Mouse (Mus musculus): Measurements from ENCODE around the gene Galntl5.
"Not testable (repeated sequence)": the region's sequence is repeated elsewhere in the genome, so short reads cannot be mapped to it uniquely, and the experiment has no call there.

Gene Galntl5

DNA sequence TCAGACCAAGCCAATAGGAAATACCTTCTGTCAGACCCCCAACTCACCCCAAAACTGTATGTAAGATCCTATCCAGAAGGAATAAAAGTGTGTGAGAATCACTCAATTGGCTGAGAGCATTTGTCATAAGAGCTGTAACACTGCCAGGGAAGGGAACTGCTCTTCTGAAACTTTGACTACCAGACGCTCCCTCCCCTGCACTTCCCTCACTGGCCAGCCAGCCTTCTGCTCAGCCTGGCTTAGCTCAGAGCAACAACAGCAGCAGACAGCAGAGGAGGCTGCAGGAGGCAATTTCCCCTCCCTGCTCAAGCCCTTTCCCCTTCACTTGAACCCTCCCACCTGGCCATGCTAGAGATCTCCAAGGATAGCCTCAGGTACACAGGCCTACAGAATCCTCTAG lies 30.6 kb downstream of the Galntl5 start:
- no peak for DNase-seq (ENCODE audit: low spot score)

DNA sequence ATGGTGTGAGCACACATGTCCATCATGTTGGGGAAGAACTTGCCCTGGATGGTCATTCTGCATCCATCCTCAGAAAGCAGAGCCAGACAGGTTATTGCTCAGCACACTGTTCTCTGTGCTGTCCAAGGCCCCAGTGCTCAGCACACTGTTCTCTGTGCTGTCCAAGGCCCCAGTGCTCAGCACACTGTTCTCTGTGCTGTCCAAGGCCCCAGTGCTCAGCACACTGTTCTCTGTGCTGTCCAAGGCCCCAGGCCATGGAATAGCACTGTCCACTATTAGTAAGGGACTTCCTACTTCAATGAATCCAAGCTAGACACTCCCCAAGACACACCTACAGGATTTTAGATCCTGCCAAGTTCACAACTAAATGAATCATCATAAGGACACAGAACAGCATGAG lies 32.0 kb downstream of the Galntl5 start:
- not testable (repeated sequence) for DNase-seq (ENCODE audit: low spot score)

- DNase-seq (ENCODE audit: low spot score), result no peak
These were observed 33.7 kb downstream of the Galntl5 start for GRCm38 (mm10) chr5:25215006-25215405.

DNA sequence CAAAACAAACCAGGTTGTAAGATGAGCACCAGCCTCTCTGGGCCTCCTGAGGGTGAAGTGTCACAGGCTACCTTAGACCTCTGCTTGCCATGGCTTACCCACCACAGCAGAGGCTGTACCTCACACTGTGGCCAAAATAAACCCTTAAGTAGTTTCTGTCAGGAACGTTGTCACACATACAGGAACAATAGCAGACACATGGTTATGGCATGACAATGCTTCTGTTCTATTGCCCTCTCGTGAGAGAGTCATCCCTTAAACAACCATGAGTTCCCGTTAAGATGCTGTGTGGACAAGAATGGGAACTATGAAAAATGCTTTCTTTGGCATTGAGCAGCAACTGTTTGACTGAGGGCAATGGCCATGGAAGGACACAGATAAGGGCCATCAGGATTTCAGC lies 40.3 kb downstream of the Galntl5 start, which contains the start of gene Galnt11:
TSS of gene Galnt11 (plus strand) at position 301 of the 400 bp plus-strand sequence.
- no peak for DNase-seq (ENCODE audit: low spot score)

DNA sequence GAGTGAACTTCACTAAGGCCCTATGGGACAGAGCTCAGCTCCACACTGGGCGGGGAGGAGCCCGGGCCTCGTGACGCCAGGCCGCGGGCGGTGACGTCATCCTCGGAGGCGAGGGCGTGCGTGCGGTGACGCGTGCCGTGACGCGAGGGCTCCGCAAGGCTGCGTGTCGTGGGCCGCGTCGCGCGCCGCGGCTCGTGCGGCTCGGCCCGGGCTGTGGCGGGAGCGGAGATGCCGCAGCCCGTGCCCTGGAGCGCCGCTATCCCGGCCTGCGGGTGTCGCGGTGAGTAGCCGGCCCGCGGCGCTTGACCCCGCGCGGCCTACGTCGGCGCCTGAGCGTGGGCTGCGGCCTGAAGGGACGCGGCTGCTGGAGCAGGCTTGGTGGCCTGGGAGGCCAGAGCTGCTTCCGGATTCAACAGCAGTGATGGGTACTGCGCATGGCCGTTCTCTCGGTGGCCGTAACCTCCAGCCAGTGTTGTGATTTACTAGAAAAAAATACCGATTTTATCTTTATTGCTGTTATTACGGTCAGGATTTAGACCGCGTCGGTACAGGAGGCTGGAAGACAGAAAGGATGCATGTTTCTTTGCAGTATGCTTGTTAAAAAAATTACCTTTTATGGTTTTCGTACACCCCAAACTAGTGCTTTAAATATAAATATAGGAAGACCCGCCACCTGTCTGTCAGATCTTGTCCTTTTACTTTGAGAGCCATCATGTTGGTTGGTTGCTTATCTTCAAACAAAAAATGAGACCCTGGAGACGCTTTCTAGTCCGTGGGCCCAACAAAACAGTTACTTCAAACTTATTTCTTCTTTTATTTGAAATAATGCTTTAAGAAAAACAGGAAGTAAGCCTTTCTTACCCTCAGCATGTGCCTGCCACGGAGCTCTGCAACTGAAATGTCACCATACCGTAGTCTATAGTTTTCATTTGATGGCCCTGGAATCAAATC lies 41.8 kb downstream of the Galntl5 start, which contains the start of gene E130116L18Rik:
TSS of gene E130116L18Rik (minus strand) at position 402 of the 951 bp plus-strand sequence.
- peak; percentile 85 for DNase-seq (ENCODE audit: low spot score)

- not testable (repeated sequence) for DNase-seq (ENCODE audit: low spot score)
These were observed 43.1 kb downstream of the Galntl5 start for GRCm38 (mm10) chr5:25224377-25224776.

DNA sequence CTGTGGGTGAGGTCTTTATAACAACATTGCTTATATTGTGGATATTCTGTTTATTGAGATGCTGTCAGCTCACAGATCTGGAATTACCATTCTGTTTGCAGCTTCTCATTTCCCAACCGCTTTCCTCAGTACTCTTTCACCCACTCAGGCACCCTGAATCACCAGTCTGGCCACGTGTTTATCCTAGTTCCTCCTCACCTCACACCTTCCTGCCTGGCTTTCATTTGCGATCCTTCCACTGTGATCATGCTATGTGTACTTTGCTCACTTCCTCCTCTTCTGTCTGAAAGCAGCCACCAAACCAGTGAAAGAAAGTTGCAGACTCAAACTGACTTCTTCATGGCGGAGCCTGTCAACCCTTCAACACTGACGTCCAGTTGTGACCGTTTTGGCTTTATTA lies 61.8 kb downstream of the Galntl5 start:
- no peak for DNase-seq (ENCODE audit: low spot score)

DNA sequence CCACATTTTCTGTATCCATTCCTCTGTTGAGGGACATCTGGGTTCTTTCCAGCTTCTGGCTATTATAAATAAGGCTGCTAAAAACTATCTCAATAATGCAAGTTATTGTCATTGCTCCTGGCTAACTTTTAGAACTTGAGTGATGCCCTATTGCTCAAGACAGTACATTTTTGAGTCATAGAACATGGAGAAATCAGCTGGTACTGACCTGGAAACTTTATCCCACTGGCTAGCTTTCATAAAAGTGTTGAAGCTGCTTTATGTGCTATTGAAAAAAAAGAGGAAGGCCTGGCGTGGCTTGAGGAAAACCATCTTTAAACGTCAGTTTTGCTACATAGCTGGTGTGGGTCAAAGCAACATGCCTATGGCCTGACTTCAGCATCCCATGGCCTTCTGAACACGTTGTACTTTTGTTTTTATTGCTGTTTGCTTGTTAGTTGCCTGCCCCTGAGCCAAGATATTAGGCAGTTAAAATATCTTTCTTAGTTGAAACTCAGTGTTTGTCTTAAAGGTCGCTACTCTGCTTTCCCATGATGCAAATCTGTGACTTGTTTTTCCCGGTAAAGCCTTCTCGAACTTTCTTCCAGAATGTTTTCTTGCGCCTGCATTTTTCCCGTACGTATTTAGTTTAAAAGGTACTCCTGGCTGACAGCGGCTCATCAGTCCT lies 64.7 kb downstream of the Galntl5 start:
- DNase-seq (ENCODE audit: low spot score), result no peak

GRCm38 (mm10) chr5:25246473-25246865 lies 65.2 kb downstream of the Galntl5 start:
- no peak for DNase-seq (ENCODE audit: low spot score)

- peak; percentile 64 for DNase-seq (ENCODE audit: low spot score)
These were observed 65.8 kb downstream of the Galntl5 start for GRCm38 (mm10) chr5:25247036-25247435.

- DNase-seq (ENCODE audit: low spot score), result peak; percentile 69
These were observed 71.2 kb downstream of the Galntl5 start for GRCm38 (mm10) chr5:25252423-25252822.

DNA sequence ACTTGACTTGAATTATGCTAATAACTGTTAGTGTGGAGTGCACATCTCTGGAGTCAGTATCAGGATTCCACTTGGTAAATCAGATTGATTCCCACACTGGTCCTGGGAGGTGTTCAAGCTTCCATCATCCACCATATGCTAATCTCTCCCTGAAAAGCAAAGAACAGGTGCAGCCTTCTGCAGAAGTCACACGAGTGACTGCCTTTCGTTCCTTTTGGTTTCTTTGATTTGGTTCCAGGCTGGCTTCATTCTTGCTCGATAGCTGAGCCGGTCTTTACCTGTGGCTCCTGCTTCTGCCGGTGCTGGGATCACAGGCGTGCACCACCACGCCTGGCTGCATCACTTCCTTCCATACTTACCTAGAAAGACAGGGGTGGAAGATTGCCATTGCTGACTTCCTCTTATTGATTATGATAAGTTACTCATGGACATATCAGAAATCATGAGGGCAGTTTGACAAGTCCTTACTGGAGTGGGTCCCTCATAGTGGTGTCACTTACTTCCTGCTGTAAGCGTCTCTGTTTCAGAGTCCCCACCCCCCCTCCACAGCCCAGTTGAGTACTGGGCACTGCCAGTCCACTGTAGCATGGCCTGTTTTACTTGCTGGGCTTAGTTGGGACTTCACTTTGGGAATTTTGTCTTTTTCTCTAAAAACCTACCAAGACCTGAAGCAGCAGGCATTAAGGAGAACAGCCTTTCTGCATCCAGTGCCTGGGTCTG lies 71.7 kb downstream of the Galntl5 start:
- peak; percentile 48 for DNase-seq (ENCODE audit: low spot score)

DNA sequence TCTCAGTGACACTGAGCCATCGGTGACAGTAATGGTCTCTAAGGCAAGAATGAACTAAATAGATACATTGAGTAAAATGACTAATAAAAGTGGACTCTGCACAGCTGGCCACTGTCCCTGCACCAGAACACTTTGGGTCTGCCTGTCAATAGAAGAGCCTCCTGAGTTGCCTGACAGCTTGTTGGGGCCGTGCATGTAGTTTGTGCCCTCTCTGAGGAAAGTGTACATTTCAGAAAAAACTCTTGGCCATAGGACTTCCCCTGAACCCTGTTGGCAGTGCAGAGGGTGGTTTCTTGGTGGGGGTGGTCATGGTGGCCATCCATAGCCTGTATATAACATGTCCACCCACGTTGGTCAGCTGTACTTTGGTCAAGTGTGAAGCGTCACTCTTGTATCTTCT lies 73.2 kb downstream of the Galntl5 start:
- DNase-seq (ENCODE audit: low spot score), result no peak

GRCm38 (mm10) chr5:25256686-25257085 lies 75.4 kb downstream of the Galntl5 start:
- no peak for DNase-seq (ENCODE audit: low spot score)

GRCm38 (mm10) chr5:25261452-25261851 lies 80.2 kb downstream of the Galntl5 start:
- no peak for DNase-seq (ENCODE audit: low spot score)

DNA sequence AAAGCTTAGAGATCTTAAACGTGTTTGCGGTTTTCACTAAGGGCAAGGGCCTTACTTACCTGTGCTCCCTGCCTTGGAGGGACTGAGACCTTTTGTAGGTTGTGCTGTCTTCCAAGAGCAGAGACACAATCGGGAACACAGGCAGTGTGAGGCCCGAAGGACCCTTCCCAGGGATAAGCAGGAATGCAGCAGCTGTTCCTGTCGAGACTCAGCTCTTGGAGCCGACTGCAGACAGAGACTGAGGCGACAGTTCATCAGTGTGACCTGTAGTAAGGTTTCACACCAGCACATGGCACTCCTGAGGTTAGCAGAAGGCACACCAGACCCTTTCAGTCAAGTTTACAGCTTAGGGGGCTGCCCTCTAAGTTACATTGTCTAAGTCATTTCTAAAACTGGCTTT lies 81.0 kb downstream of the Galntl5 start:
- no peak for DNase-seq (ENCODE audit: low spot score)

GRCm38 (mm10) chr5:25268258-25268888 lies 87.1 kb downstream of the Galntl5 start:
- DNase-seq (ENCODE audit: low spot score), result no peak

Data from yolk sac, embryonic 10.5 days (tissue).